Mouse (Mus musculus) kidney, postnatal 0 days (tissue): ENCODE measurements at regions not wholly inside any gene's neighbourhood (a gene's known extent, or its start where the extent isn't known, plus 50 kb on each side); places are given as distances from the start of the nearest gene placed in this dataset.

Experiments
- ATAC-seq: fragments of 200-750 bp; cut with Nextera tagmentation; replicated peaks from 2 replicates; pipeline ENCODE4 v1.8.0; 2017; ENCODE audit warnings: low read depth, moderate number of reproducible peaks, moderate TSS enrichment, moderate library complexity; ENCODE audit not compliant: low FRiP score
- DNase-seq: peaks from one replicate; pipeline ENCODE4 v3.0.0-alpha.2; 2016; ENCODE audit warnings: low spot score
- H3K27ac ChIP-seq: fragments of 300-500 bp; sonication (generic); 2 replicates; pipeline ENCODE4 v1.5.1; 2014; ENCODE audit warnings: mild to moderate bottlenecking
- H3K27me3 ChIP-seq: fragments of 300-500 bp; sonication (generic); 2 replicates; pipeline ENCODE4 v1.6.1; 2014; ENCODE audit warnings: low read length, mixed read lengths; ENCODE audit not compliant: insufficient read depth
- H3K36me3 ChIP-seq: fragments of 300-500 bp; sonication (generic); 2 replicates; pipeline ENCODE4 v1.6.1; 2014; ENCODE audit warnings: low read length, mixed read lengths; ENCODE audit not compliant: insufficient read depth
- H3K4me1 ChIP-seq: fragments of 300-500 bp; sonication (generic); replicated peaks from 2 replicates; pipeline ENCODE4 v1.6.1; 2014; ENCODE audit warnings: antibody characterized with exemption, low read length, mixed read lengths; ENCODE audit not compliant: insufficient read depth
- H3K4me2 ChIP-seq: fragments of 300-500 bp; sonication (generic); 2 replicates; pipeline ENCODE4 v1.6.1; 2014; ENCODE audit warnings: mild to moderate bottlenecking, low read length, moderate library complexity, mixed read lengths
- H3K4me3 ChIP-seq: fragments of 300-500 bp; sonication (generic); replicated peaks from 2 replicates; pipeline ENCODE4 v1.5.1; 2014; ENCODE audit warnings: low read depth, low read length
- H3K9ac ChIP-seq: fragments of 300-500 bp; sonication (generic); 2 replicates; pipeline ENCODE4 v1.6.1; 2014; ENCODE audit warnings: low read depth, low read length
- H3K9me3 ChIP-seq: fragments of 300-500 bp; sonication (generic); replicated peaks from 2 replicates; pipeline ENCODE4 v1.6.1; 2016; ENCODE audit warnings: low read length, inconsistent platforms, mixed read lengths
- CTCF ChIP-seq: IDR thresholded peaks from 2 replicates; pipeline ENCODE4 v1.5.1; 2016; ENCODE audit warnings: antibody characterized with exemption, low read depth, mild to moderate bottlenecking, moderate library complexity
- WGBS: fragments of 180-500 bp; shearing (Covaris S2); extraction: QIAGEN DNeasy Blood & Tissue Kit; methylation state at CpG from one replicate; pipeline ENCODE4 v1.1.7; 2014; 5-methylcytosine and 5-hydroxymethylcytosine counted together

- Histone ChIP-seq H3K9me3 (no peaks in the 10 kb centered on the region), H3K4me1 (peaks cover 4% of the 10 kb centered on the region; the same call in 1 of the 2 replicates), H3K27me3 (no peaks in the 10 kb centered on the region), H3K36me3 (no peaks in the 10 kb centered on the region), H3K27ac (no peak overlapping the region), H3K4me2 (no peak overlapping the region), H3K9ac (no peak overlapping the region), H3K4me3 (no peak overlapping the region)
- TF ChIP-seq CTCF = no peak
- ATAC-seq (no peak), DNase-seq (no peak)
- WGBS = 45% methylated on average over 6 of the region's 6 CpGs
Measured at GRCm38 (mm10) chr10:23711416-23712171, 75.5 kb downstream of the Rps12 start.

- Histone ChIP-seq H3K27ac (no peak overlapping the region), H3K27me3 (no peaks in the 10 kb centered on the region), H3K4me2 (no peak overlapping the region), H3K4me3 (no peak overlapping the region), H3K36me3 (no peaks in the 10 kb centered on the region), H3K9ac (no peak overlapping the region), H3K4me1 (peaks cover 4% of the 10 kb centered on the region; the same call in 1 of the 2 replicates), H3K9me3 (no peaks in the 10 kb centered on the region)
- no peak for TF ChIP-seq CTCF
- ATAC-seq (no peak), DNase-seq (no peak)
- WGBS = 58% methylated on average over 6 of the region's 6 CpGs
Measured at GRCm38 (mm10) chr10:23710999-23711398, 76.1 kb downstream of the Rps12 start.

GRCm38 (mm10) chr10:23708261-23708660, 78.8 kb downstream of the Rps12 start:
- Histone ChIP-seq H3K27me3 (no peaks in the 10 kb centered on the region), H3K27ac (no peak overlapping the region), H3K9me3 (no peaks in the 10 kb centered on the region), H3K9ac (no peak overlapping the region), H3K4me1 (peaks cover 4% of the 10 kb centered on the region; the same call in 1 of the 2 replicates), H3K4me3 (no peak overlapping the region), H3K4me2 (no peak overlapping the region), H3K36me3 (no peaks in the 10 kb centered on the region)
- DNase-seq = no peak
- no peak for ATAC-seq
- no peak for TF ChIP-seq CTCF
- WGBS = 90% methylated on average over 8 of the region's 8 CpGs

- Histone ChIP-seq H3K36me3 (no peaks in the 10 kb centered on the region), H3K4me1 (peaks cover 4% of the 10 kb centered on the region; the same call in 1 of the 2 replicates), H3K27me3 (no peaks in the 10 kb centered on the region), H3K4me2 (no peak overlapping the region), H3K9me3 (no peaks in the 10 kb centered on the region), H3K9ac (no peak overlapping the region), H3K27ac (no peak overlapping the region), H3K4me3 (no peak overlapping the region)
- ATAC-seq (no peak), DNase-seq (peak; percentile 14)
- WGBS = 59% methylated on average over 3 of the region's 3 CpGs
- no peak for TF ChIP-seq CTCF
Measured at GRCm38 (mm10) chr10:23707141-23707540, 79.9 kb downstream of the Rps12 start.

- ATAC-seq (no peak), DNase-seq (no peak)
- no peaks in the 10 kb centered on the region for H3K36me3 ChIP-seq
- H3K4me2 ChIP-seq = no peak overlapping the region
- H3K4me3 ChIP-seq = no peak overlapping the region
- no peak overlapping the region for H3K27ac ChIP-seq
- TF ChIP-seq CTCF = no peak
- H3K9ac ChIP-seq = no peak overlapping the region
- no peaks in the 10 kb centered on the region for H3K9me3 ChIP-seq
- 53% methylated on average over 1 of the region's 1 CpGs for WGBS
- H3K27me3 ChIP-seq = no peaks in the 10 kb centered on the region
- no peaks in the 10 kb centered on the region for H3K4me1 ChIP-seq
Measured at GRCm38 (mm10) chr10:23704048-23704447, 83.0 kb downstream of the Rps12 start.

GRCm38 (mm10) chr10:23691291-23691690, 95.8 kb downstream of the Rps12 start:
- TF ChIP-seq CTCF = no peak
- no peak overlapping the region for H3K9ac ChIP-seq
- DNase-seq (no peak), ATAC-seq (no peak)
- no peak overlapping the region for H3K4me3 ChIP-seq
- no peaks in the 10 kb centered on the region for H3K4me1 ChIP-seq
- no peak overlapping the region for H3K4me2 ChIP-seq
- H3K9me3 ChIP-seq = no peaks in the 10 kb centered on the region
- H3K27me3 ChIP-seq = no peaks in the 10 kb centered on the region
- 76% methylated on average over 2 of the region's 2 CpGs for WGBS
- H3K36me3 ChIP-seq = no peaks in the 10 kb centered on the region
- no peak overlapping the region for H3K27ac ChIP-seq
